Mouse (Mus musculus): Measurements from ENCODE around the gene Tarbp2.

The Tarbp2 gene

DNA sequence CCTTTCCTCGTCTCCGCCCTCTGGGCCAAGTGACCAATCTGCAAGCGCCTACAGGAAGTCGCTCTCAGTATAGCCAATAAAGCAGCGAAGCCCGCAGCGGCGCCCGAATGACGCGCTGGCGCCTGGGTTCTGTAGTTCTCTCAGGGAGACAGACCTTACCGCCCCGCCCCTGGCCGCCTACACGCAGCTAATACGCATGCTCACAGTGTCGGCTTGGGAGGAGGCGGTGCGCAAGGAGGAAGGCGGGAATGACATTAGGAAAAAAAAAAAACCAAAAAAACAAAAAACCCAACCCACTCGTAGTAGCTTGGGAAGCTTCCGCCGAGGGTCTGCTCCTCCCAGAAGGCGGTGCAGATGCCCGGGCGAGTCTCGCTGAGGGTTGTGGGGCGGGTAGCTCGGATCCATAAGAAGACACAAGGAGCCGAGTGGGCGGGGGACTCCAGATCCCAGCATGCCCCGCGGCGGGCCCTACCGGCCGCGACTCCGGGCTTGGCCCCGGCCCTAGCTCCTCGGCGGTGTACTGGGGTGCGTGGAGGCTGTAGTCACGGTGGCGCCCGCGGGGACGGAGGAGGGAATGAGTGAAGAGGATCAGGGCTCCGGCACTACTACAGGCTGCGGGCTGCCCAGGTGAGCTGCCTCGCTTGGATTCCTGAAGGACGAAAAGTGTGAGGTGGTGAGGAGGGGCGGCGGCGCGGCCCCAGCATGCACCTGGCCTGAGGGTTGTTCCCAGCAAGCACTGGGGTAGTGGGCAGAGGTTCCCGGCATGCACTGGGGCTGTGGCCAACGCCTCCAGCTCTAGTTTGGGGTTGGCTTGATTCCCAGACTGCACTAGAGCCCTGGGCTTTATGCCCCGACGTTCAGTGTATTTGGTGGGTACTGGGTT, at the start of gene Tarbp2:
Gene Tarbp2, plus strand, starts transcription at position 217 of the 883 bp plus-strand sequence.
- peak; percentile 99 to 100 for DNase-seq

DNA sequence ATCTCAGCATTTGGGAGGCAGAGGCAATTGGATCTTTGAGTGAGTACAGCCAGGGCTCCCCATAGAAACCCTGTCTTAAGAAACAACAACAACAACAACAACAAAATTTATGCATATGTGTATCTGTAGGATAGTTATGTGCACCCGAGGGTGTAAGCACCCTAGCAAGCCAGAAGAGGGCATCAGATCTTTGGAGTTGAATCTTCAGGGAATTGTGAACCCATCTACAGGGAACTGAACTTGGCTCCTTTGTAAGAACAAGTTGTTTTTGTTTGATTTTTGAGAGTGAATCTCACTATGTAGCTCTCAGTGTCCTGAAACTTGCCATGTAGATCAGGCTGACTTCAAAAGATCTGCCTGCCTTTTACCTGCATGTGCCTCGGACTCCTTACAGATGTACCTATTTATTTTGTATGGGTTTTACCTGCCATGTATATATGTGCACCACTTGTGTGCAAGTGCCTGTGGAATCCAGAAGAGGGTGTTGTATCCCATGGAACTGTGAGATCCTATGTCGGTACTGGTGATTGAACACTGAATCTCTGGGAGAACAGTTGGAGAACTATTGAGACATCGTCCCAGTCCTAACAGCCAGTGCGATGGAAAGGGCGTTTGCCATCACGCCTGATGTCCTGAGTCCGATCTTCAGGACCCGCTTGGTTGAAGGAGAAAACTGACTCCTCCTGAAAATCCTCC, 49.2 kb upstream of the Tarbp2 start:
- no peak for DNase-seq

DNA sequence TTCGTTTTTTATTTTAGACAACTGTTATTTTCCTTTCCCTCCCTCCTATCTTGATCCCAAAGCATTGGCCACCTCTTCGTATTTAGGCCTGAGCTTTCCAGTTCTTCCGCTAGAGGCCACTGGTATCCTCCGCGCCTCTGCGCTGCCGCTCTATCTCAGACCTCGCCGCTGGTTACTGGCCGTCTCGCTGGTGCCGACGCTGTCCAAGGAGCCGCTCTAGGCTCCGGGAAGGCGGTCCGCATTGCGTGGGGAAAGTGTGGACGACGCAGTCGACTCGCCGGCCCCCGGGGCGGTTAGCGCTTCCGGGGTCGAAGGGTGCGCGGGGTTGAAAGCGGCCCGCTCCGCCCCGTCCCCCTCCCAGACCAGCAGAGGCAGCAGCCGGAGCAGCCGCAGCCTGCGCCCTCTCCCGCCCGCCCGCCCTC, 47.8 kb upstream of the Tarbp2 start, which contains the start of gene Pcbp2:
Gene Pcbp2, plus strand, starts transcription at position 357 of the 422 bp plus-strand sequence.
- peak; percentile 95 to 98 for DNase-seq

DNA sequence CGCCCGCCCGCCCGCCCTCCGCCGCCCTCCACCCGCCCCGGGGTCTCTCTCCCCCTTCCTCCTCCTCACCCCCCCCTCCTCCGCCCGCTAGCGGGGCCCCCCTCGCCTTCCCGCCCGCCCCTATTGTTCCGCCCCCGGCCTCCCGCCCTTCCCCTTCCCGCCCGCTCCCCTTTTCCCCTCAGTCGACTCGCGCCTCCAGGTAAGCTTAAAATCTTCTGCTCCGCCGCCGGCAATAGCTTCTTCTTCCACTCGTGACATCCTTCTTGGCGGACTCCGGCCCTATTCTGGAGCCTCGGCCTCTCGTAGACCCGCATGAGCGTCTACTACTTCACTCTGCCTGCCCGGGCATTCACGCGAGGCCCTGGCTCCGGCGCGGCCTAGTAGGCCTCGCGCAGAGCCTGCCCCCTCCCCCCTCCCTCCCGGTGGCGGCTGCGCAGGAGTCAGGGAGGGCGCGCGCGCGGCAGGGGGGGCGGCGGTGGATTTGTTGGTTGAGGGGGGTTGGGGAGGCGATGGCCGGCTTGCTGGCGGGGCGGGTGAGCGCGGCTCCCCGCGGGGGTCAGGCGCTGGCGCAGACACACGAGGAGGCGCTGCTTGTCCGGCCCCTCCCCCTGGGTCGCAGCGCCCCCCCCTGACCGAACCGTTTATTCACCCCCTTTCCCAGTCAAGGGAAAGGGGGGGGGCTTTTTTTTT, 47.2 kb upstream of the Tarbp2 start:
- peak; percentile 91 to 95 for DNase-seq

- no peak for DNase-seq
These were observed 46.7 kb upstream of the Tarbp2 start for GRCm38 (mm10) chr15:102471295-102471645.

GRCm38 (mm10) chr15:102471727-102472126, 46.3 kb upstream of the Tarbp2 start:
- no peak for DNase-seq

GRCm38 (mm10) chr15:102473246-102473645, 44.7 kb upstream of the Tarbp2 start:
- DNase-seq, result no peak

- DNase-seq, result no peak
These were observed 43.5 kb upstream of the Tarbp2 start for GRCm38 (mm10) chr15:102474520-102474919.

DNA sequence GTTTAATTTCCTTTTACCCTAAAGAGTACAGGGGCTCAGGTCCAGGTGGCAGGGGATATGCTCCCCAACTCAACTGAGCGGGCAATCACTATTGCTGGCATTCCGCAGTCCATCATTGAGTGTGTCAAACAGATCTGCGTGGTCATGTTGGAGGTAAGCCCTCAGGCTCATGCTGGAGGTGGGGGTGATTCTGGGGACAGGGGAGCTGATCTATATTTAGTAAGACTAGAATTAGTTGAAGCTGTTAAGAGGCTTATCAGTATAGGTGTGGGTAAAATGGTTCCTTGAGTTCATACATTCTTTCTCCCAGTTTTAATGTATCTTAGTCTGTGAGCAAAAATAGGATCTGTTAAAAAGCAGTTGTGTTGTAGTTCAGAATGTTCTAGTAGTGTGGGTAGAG, 34.9 kb upstream of the Tarbp2 start:
- no peak for DNase-seq

GRCm38 (mm10) chr15:102485853-102486252, 32.1 kb upstream of the Tarbp2 start:
- no peak for DNase-seq

DNA sequence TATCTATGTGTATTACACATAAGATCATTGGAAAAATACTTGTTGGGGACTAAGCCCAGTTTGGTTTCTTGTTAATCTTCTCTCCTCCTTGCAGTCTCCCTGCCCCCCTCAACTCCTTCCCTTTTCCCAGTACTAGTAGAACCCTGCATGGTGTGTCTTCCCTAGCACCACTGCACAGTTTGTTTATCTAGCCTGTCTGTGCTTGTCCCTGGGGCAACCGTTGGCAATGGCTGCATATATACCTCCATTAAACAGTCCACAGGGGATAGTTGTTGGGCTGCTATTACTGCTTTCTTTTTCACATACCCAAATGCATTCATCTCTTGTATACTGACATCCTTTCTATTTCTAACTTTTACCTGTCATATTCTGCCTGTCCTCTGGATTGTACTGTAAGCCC, 30.3 kb upstream of the Tarbp2 start:
- no peak for DNase-seq

- DNase-seq, result no peak
These were observed 19.7 kb upstream of the Tarbp2 start for GRCm38 (mm10) chr15:102498322-102498721.

DNA sequence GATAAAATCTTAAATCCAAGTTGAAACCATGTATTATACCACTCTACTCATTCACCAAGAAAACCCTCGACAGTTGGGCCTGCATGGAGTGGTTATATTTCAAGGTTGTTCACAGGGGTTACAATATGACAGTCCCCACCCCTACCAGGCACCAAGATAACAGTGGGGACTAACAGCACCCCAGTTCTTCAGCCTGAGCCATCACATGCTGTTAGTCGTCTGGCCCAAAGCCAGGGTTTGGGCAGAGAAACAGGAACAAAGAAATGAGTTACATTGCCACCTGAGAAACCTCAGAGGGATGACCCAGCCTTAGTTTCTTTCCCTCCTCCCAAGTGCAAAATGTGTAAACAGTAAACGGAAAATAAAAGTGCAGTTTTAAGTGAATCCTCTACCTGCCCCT, 18.6 kb upstream of the Tarbp2 start:
- no peak for DNase-seq

- no peak for DNase-seq
These were observed 18.1 kb upstream of the Tarbp2 start for GRCm38 (mm10) chr15:102499851-102500250.

DNA sequence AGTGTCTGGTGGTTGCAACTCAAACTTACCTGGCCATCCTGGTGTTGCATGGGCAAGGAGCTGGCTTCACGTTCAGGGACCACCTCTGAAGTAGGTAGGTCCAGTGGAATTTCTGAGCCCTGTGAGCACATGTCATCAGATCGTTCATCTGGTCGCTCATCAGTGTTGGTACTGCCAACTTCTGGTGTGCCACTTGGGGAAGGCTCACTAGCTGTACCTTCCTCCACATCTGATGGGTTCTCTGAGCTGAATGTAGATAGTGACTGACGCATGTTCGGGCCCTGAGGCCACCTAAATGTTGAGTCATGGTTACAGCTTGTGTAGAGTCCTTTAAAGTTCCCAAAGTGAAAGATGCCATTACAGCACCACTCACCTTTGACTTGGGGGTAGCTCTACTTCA, 17.5 kb upstream of the Tarbp2 start:
- no peak for DNase-seq

GRCm38 (mm10) chr15:102501084-102501814, 16.7 kb upstream of the Tarbp2 start:
- no peak for DNase-seq

DNA sequence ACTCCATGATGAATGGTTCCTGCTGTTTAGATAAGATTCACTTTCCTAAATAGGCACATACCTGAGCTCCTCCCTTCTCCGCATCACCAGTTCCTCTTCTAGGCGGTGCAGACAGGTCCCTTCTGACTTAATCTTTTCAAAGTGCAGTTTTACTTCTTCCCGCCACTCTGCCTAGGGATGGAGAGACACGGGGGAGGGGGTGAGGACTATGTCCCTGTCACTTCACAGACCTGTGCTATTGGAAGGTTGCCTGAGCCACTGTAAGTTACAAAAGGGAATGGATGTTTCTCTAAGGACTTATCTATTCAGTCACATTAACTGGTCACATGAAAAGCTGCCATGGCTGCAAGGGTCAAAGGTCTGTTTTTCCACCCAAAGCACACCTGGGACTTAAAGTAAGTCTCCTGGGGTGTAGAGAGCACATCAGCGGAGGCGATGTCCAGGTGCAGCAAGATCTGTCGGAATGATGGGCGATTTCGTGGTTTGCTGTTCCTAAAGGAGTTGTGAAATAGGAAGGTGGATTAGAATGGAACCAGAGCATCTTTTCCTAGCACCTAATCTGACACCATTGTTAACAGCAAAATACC, 15.6 kb upstream of the Tarbp2 start:
- no peak for DNase-seq

DNA sequence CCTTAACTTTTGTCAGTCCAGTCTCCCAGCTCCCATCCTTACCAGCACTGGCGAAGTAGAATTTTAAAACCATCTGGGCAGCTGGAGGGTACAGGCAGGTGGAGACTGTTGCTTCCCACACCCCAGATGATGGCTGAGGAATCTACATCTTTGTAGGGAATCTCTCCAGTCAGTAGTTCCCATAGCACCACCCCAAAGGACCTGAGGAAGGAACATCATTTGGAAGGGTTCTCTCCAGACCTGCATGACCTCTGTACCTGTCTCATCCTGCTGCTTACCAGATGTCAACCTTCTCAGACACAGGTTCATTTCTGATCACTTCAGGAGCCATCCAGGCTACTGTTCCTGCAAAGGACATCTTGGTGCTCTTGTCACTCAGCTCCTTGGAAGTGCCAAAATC, 14.5 kb upstream of the Tarbp2 start, which contains the start of gene Gm10337:
Gene Gm10337, plus strand, starts transcription at position 276 of the 400 bp plus-strand sequence.
- DNase-seq, result no peak

DNA sequence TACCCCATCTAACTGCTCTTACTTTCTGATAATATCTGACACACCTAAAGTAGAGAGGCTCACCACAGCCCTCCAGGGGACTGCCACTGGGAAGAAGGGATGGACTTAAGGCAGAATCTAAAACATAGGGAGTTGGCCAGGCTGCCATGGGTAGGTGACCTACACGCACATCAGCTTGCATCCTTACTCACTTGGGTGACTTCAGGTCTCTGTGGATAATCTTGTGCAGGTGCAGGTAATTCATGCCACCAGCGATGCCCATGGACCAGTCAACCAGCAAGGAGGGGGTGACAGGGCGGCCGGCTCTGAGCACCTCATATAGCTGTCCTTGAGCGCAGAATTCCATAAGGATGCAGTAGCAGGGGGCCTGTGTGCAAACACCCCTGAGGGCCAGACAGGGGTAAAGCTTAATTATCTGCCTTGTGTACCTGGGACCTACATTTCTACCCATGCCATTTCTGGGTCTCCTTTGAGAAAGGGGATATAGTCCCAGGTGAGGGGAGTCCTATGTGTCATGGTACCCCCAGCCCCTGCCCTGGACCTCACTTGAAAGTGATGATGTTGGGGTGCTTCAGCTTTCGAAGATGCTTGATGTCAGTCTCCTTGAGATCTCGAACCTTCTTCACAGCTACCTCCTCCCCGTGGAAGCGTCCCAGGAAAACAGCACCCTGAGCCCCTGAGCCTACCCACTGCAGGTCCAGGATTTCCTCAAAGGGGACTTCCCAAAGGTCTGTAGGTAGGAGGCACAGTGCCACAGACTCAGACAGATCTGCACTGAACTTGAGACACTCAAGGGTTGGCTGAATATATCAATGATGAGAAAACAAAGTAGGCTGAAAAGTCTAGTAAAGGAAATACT, 13.8 kb upstream of the Tarbp2 start:
- DNase-seq, result no peak

DNA sequence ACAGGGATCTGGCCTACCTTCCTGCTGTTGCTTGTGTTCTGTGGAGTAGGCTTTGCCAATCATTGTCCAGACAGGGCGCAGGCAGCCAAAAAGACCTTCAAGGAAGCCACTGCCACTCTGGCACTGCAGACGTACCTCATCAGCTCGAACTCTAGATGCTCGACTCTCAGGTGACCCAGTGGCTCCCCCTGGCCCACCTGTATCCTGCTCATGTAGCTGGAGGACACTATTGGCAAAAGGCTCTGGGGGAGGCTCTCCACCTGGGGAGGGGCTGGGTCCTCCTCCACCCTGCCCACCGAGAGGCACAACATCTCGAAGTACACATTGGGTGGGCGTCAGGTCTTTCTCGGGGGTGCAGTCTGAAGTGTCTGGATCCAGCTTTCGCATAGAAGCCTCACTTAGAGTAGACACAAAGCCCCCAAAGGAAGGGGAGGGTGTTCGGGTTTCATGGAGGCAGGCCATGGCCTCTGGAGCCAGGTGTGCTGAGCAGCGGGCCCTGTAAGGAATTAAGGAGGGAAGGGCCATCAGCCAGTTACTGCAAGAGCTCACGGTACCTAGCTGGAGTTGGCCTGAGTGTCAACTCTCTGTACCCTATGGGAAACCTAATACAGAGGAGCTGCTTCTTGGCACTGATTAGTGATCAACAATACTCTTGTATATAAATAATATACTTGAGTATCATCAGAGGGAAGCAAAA, 12.8 kb upstream of the Tarbp2 start:
- DNase-seq, result peak in 1 of 2 experiments; percentile 28

All from kidney, postnatal 4 days (tissue).